Comparison of ENCODE assay signal across 22 mouse cellular contexts in genomic region chr2:52489840-52490239, GRCm38 (mm10).
DNase-seq lines count a peak whose midpoint lies in the region; ATAC-seq lines count a peak whose summit lies in the region.
"Had no signal": no experiment of that assay in that cellular context is flagged by ENCODE, and none has a peak within 500 bp of the region (broad histone marks: within the 10 kb centered on the region; RNA-seq: fewer than 3 reads in every experiment).

No protein-coding gene starts in this region.

- peaks cover 17% of the 10 kb centered on the region for H3K4me1 ChIP-seq in forebrain, embryonic 10.5 days
- no peaks in the 10 kb centered on the region for H3K4me1 ChIP-seq in forebrain, embryonic 14.5 days (ENCODE audit: control insufficient read depth, insufficient read depth, low read length)
- H3K4me1 ChIP-seq in midbrain, embryonic 11.5 days (ENCODE audit: control insufficient read depth, insufficient read depth, low read length): no peaks in the 10 kb centered on the region
- H3K4me1 ChIP-seq in midbrain, embryonic 13.5 days (replicated peaks): no peaks in the 10 kb centered on the region

- no peak for ATAC-seq in forebrain, embryonic 14.5 days
- no peak for ATAC-seq in midbrain, embryonic 11.5 days (ENCODE audit: low FRiP score)
- no peak for ATAC-seq in midbrain, embryonic 13.5 days
- ATAC-seq: activated CD4-positive, CD25-positive, alpha-beta regulatory T cell, adult 4 months; forebrain, postnatal 0 days; hindbrain, embryonic 16.5 days; inflammation-experienced regulatory T-cells, adult 6 months; Patski had no signal

- no peak overlapping the region for H3K9ac ChIP-seq in forebrain, embryonic 14.5 days (ENCODE audit: low read length)
- H3K9ac ChIP-seq in midbrain, embryonic 11.5 days (ENCODE audit: low read length): no peak overlapping the region
- no peak overlapping the region for H3K9ac ChIP-seq in midbrain, embryonic 13.5 days (replicated peaks)
- H3K9ac ChIP-seq: embryonic facial prominence, embryonic 13.5 days; forebrain, postnatal 0 days; heart, embryonic 13.5 days had no signal

- H3K4me2 ChIP-seq in forebrain, embryonic 14.5 days (ENCODE audit: low read length): no peak overlapping the region
- no peak overlapping the region for H3K4me2 ChIP-seq in midbrain, embryonic 11.5 days
- no peak overlapping the region for H3K4me2 ChIP-seq in midbrain, embryonic 13.5 days (replicated peaks)
- H3K4me2 ChIP-seq: embryonic facial prominence, embryonic 13.5 days; heart, embryonic 13.5 days had no signal

- peak; percentile 38 for DNase-seq in forebrain, embryonic 10.5 days (ENCODE audit: extremely low spot score, low spot score)
- DNase-seq in forebrain, embryonic 14.5 days (ENCODE audit: low spot score): no peak
- peak; percentile 68 for DNase-seq in midbrain, embryonic 11.5 days (ENCODE audit: low spot score, missing footprints)
- DNase-seq in retina, embryonic 14.5 days (ENCODE audit: low spot score): peak; percentile 45
- DNase-seq in gastrocnemius, postnatal 10 days: no peak
- DNase-seq: adrenal gland, postnatal 14 days; cerebellum, adult 18-20 months; cerebellum, adult 9-11 months; cerebellum, postnatal 36 days; forebrain, postnatal 0 days; gastrocnemius, adult 2 months; gastrocnemius, postnatal 36 days; heart, adult 11 months; heart, postnatal 36 days had no signal

- H3K36me3 ChIP-seq in forebrain, embryonic 10.5 days (replicated peaks): no peaks in the 10 kb centered on the region
- no peaks in the 10 kb centered on the region for H3K36me3 ChIP-seq in forebrain, embryonic 14.5 days (ENCODE audit: control insufficient read depth, insufficient read depth, low read length)
- no peaks in the 10 kb centered on the region for H3K36me3 ChIP-seq in midbrain, embryonic 11.5 days (ENCODE audit: control insufficient read depth, insufficient read depth, low read length)
- H3K36me3 ChIP-seq in midbrain, embryonic 13.5 days: no peaks in the 10 kb centered on the region
- H3K36me3 ChIP-seq: embryonic facial prominence, embryonic 13.5 days; heart, embryonic 13.5 days had no signal

- no peak overlapping the region for H3K27ac ChIP-seq in forebrain, embryonic 10.5 days
- no peak overlapping the region for H3K27ac ChIP-seq in forebrain, embryonic 14.5 days (ENCODE audit: low read depth, low read length)
- no peak overlapping the region for H3K27ac ChIP-seq in midbrain, embryonic 11.5 days (ENCODE audit: low read depth, low read length)
- H3K27ac ChIP-seq in midbrain, embryonic 13.5 days: no peak overlapping the region
- H3K27ac ChIP-seq: embryonic facial prominence, embryonic 13.5 days; gastrocnemius, adult 2 months; heart, embryonic 13.5 days had no signal

- 26% methylated on average over 1 of the region's 1 CpGs for WGBS in forebrain, embryonic 10.5 days
- WGBS in forebrain, embryonic 14.5 days: 12% methylated on average over 1 of the region's 1 CpGs
- 52% methylated on average over 1 of the region's 1 CpGs for WGBS in midbrain, embryonic 11.5 days
- WGBS in midbrain, embryonic 13.5 days: 19% methylated on average over 1 of the region's 1 CpGs

- H3K4me3 ChIP-seq in forebrain, embryonic 10.5 days: no peak overlapping the region
- no peak overlapping the region for H3K4me3 ChIP-seq in forebrain, embryonic 14.5 days (ENCODE audit: low read depth, low read length)
- no peak overlapping the region for H3K4me3 ChIP-seq in midbrain, embryonic 11.5 days (ENCODE audit: low read depth, low read length)
- no peak overlapping the region for H3K4me3 ChIP-seq in midbrain, embryonic 13.5 days (replicated peaks)
- H3K4me3 ChIP-seq: embryonic facial prominence, embryonic 13.5 days; gastrocnemius, adult 2 months; heart, embryonic 13.5 days had no signal

- H3K9me3 ChIP-seq in forebrain, embryonic 10.5 days: no peaks in the 10 kb centered on the region
- H3K9me3 ChIP-seq in forebrain, embryonic 14.5 days (replicated peaks; ENCODE audit: control insufficient read depth, low read length): no peaks in the 10 kb centered on the region
- no peaks in the 10 kb centered on the region for H3K9me3 ChIP-seq in midbrain, embryonic 11.5 days (ENCODE audit: control insufficient read depth, low read length)
- no peaks in the 10 kb centered on the region for H3K9me3 ChIP-seq in midbrain, embryonic 13.5 days
- H3K9me3 ChIP-seq: embryonic facial prominence, embryonic 13.5 days; heart, embryonic 13.5 days had no signal

- H3K27me3 ChIP-seq in forebrain, embryonic 10.5 days (ENCODE audit: poor library complexity, severe bottlenecking): peaks cover 88% of the 10 kb centered on the region
- H3K27me3 ChIP-seq in forebrain, embryonic 14.5 days (replicated peaks; ENCODE audit: control insufficient read depth, insufficient read depth, low read length): no peaks in the 10 kb centered on the region
- H3K27me3 ChIP-seq in midbrain, embryonic 11.5 days (ENCODE audit: control insufficient read depth, insufficient read depth, low read length): no peaks in the 10 kb centered on the region
- H3K27me3 ChIP-seq in midbrain, embryonic 13.5 days: no peaks in the 10 kb centered on the region
- H3K27me3 ChIP-seq: CH12.LX; embryonic facial prominence, embryonic 13.5 days; heart, embryonic 13.5 days; Patski had no signal

Comparison
In these comparisons a context has a peak if more than half of its experiments do, and no peak if none do; other contexts are left out.
1. DNase-seq: peak in forebrain, embryonic 10.5 days (single experiment), midbrain, embryonic 11.5 days (single experiment) and retina, embryonic 14.5 days (single experiment); none in forebrain, embryonic 14.5 days (single experiment) and gastrocnemius, postnatal 10 days (single experiment).